Mouse (Mus musculus) liver, adult 2 months (tissue): Measurements from ENCODE around the gene Eif3k.

Experiments used
- CTCF ChIP-seq: fragments of 200-500 bp; IDR thresholded peaks from 2 replicates; pipeline ENCODE4 v1.5.1; 2011; ENCODE audit warnings: low read depth, low read length, control low read depth
- POLR2A ChIP-seq: fragments of 200-500 bp; IDR thresholded peaks from 2 replicates; pipeline ENCODE4 v1.6.1; 2011; ENCODE audit warnings: low read length, control low read depth; ENCODE audit not compliant: insufficient read depth; ENCODE audit errors: extremely low read depth

DNA sequence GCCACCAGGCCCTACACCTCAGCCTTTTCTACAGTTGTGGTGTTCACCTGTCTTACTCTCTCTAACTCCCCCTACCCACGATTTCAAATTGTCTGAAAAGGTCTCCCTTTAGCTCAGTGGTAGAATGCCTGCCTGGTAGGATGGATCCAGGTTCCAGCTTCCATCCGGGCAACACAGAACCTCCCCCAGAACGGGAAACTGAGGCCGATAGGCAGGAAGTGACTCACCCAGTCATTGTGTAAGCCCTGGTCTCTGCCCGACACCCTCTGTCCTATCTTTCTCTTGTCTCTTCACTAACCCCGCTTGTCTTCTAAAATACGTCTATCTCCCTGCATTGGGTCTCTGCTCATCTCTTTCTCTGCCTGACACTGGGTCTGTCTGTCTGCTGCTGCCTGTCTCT is 3.5 kb upstream of the Eif3k start:
- TF ChIP-seq CTCF = no peak
- TF ChIP-seq POLR2A = no peak
